Comparison of ENCODE assay signal across 23 mouse cellular contexts in genomic region chr15:85405567-85405966, GRCm38 (mm10).
DNase-seq lines count a peak whose midpoint lies in the region; ATAC-seq and TF ChIP-seq lines count a peak whose summit lies in the region.
"Had no signal": no experiment of that assay in that cellular context is flagged by ENCODE, and none has a peak within 500 bp of the region (broad histone marks: within the 10 kb centered on the region; RNA-seq: fewer than 3 reads in every experiment).

No protein-coding gene starts in this region.

- no peak overlapping the region for H3K4me3 ChIP-seq in layer of hippocampus, adult 2 months
- no peak overlapping the region for H3K4me3 ChIP-seq in forebrain, embryonic 15.5 days
- H3K4me3 ChIP-seq: heart, embryonic 10.5 days; limb, embryonic 13.5 days; liver, embryonic 12.5 days; lung, embryonic 15.5 days; megakaryocyte, embryonic 14.5 days; neural tube, embryonic 12.5 days had no signal

- H3K4me2 ChIP-seq in forebrain, embryonic 15.5 days (replicated peaks) = no peak overlapping the region
- H3K4me2 ChIP-seq: limb, embryonic 13.5 days; liver, embryonic 12.5 days; lung, embryonic 15.5 days; neural tube, embryonic 12.5 days had no signal

- DNase-seq in layer of hippocampus, adult 2 months (ENCODE audit: low spot score in 2 of 2) = no peak
- DNase-seq in layer of hippocampus, postnatal 25 days (ENCODE audit: extremely low spot score in 1 of 2, low spot score in 1 of 2) = no peak
- peak; percentile 14 for DNase-seq in thymus, postnatal 14 days
- DNase-seq in thymus, postnatal 10 days (ENCODE audit: low spot score in 2 of 2) = no peak
- peak; percentile 31 to 34 for DNase-seq in lung, postnatal 4 days
- no peak for DNase-seq in cerebellum, adult 8-10 months
- DNase-seq in spleen, postnatal 10 days (ENCODE audit: low spot score in 2 of 2) = no peak
- DNase-seq: adrenal gland, postnatal 14 days; B cell, adult 2 months; cerebellum, adult 9-10 months; kidney, postnatal 36 days; right cerebral cortex, postnatal 14 days; spleen, adult 18-20 months had no signal

- no peaks in the 10 kb centered on the region for H3K27me3 ChIP-seq in forebrain, embryonic 15.5 days
- H3K27me3 ChIP-seq: limb, embryonic 13.5 days; liver, embryonic 12.5 days; lung, embryonic 15.5 days; megakaryocyte, embryonic 14.5 days; neural tube, embryonic 12.5 days had no signal

- H3K9ac ChIP-seq in forebrain, embryonic 15.5 days (replicated peaks) = no peak overlapping the region
- H3K9ac ChIP-seq: limb, embryonic 13.5 days; liver, embryonic 12.5 days; lung, embryonic 15.5 days; neural tube, embryonic 12.5 days had no signal

- no peaks in the 10 kb centered on the region for H3K36me3 ChIP-seq in forebrain, embryonic 15.5 days
- H3K36me3 ChIP-seq: lung, embryonic 15.5 days; neural tube, embryonic 12.5 days had no signal

- H3K4me1 ChIP-seq in forebrain, embryonic 15.5 days = peaks cover 52% of the 10 kb centered on the region

- no peaks in the 10 kb centered on the region for H3K9me3 ChIP-seq in forebrain, embryonic 15.5 days
- H3K9me3 ChIP-seq: heart, embryonic 10.5 days; limb, embryonic 13.5 days; liver, embryonic 12.5 days; lung, embryonic 15.5 days; megakaryocyte, embryonic 14.5 days; neural tube, embryonic 12.5 days had no signal

- peak overlapping the region; percentile 91 for H3K27ac ChIP-seq in layer of hippocampus, adult 2 months
- H3K27ac ChIP-seq in forebrain, embryonic 15.5 days (replicated peaks) = peak overlapping the region; percentile 95; the same call in 1 of the 2 replicates
- H3K27ac ChIP-seq: heart, embryonic 10.5 days; limb, embryonic 13.5 days; liver, embryonic 12.5 days; lung, embryonic 15.5 days; neural tube, embryonic 12.5 days had no signal

- ATAC-seq in forebrain, embryonic 15.5 days (replicated peaks) = no peak
- ATAC-seq: activated CD4-positive, CD25-positive, alpha-beta regulatory T cell, adult 4 months; hindbrain, embryonic 16.5 days; intestine, embryonic 16.5 days; liver, embryonic 12.5 days had no signal

- no peak for TF ChIP-seq CTCF in layer of hippocampus, adult 2 months (conservative IDR thresholded peaks at IDR 0.05)

- 69% methylated on average over 3 of the region's 3 CpGs for WGBS in forebrain, embryonic 15.5 days

Comparison
In these comparisons a context has a peak if more than half of its experiments do, and no peak if none do; other contexts are left out.
1. DNase-seq: peak in thymus, postnatal 14 days (single experiment) and lung, postnatal 4 days (2 of 2); none in layer of hippocampus, adult 2 months (0 of 2), layer of hippocampus, postnatal 25 days (0 of 2), thymus, postnatal 10 days (0 of 2), cerebellum, adult 8-10 months (single experiment) and spleen, postnatal 10 days (0 of 2).